Mouse (Mus musculus) kidney, adult 11 months (tissue): ENCODE measurements around the gene Rab8b.
"Not testable (repeated sequence)": the region's sequence is repeated elsewhere in the genome, so short reads cannot be mapped to it uniquely, and the experiment has no call there.

Experiments used
- DNase-seq: peaks from one replicate; pipeline ENCODE4 v3.0.0; 2022

Rab8b gene

DNA sequence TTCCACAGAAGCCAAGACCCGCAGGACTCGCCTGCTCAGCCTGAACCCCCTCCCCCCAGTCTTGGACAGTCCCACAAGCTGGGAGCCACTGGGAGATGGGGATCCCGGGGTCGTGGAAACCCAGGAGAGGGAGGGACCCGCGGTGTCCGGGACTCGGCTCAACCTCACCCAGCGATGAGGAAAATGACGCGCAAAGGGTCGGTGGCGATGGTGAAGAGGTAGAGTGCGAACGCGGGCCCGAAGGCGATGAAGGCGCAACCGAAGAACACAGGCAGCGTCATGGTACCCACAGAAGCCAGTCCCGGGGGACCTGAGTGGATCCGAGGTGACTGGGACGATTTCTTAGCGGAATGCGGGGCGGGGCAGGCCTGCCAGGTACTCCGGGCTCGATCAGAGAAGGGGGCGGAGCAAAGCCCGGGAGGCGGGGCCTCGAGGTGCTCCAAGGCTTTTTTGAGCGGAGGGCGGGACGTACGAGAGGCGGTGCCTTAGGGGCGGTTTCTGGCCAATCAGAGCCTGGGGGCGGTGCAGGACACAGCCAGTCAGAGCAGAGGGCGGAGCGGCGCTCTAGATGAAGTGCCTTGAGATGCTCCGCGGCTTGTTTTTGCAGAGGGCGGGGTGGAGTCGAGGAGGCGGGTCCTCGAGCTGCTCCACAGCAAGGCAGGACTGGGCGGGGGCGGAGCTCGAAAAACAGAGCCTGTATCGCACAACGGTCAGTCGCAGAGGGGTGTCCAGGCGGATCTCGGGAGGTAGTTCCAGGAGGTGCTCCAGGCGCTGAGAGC, 85.0 kb downstream of the Rab8b start, which contains the start of gene Aph1c:
TSS of gene Aph1c (minus strand) at position 409 of the 779 bp plus-strand sequence.
- peak; percentile 100 for DNase-seq

DNA sequence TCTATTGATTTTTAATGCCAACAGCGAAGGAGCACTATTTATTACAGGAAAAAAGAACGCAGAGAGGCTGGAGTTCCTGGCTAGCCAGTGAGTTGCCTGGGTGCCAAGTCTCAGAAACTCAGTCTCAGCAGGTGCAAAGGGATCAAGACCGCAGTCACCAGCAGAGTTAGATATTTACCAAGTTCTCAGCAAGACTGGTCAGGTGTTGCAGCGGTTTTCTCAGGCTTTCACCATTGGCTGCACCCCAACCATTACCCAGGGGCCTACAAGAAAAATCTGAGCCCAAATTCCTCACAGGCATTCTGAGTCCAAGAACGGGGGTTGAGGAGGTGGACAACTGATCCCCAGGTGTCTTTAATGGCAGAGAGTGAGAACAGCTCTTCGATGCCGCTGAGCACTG, 85.6 kb downstream of the Rab8b start:
- peak; percentile 78 for DNase-seq

DNA sequence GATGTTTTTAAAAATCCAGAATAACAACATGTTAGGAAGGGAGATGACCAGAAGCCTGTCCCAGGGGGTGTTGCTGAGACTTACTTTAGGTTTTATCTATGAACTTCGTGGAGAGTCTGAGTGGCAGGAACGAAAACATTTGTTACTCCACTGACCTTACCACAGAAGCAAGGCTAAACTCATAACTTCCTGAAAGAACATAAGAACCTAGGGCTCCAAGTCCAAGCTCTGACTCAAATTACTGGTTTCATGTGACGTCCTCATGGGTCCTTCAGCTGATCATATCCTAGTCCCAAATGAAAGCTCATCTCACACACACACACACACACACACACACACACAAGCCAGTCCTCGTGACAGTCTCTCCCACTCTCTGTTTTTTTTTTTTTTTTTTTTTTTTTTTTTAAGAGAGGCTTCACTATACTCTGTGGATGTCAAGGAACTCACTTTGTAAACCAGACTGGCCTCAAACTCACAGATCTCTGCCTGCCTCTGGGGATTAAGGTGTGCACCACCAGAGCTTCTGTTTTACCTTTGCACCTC, 87.0 kb downstream of the Rab8b start:
- no peak for DNase-seq

DNA sequence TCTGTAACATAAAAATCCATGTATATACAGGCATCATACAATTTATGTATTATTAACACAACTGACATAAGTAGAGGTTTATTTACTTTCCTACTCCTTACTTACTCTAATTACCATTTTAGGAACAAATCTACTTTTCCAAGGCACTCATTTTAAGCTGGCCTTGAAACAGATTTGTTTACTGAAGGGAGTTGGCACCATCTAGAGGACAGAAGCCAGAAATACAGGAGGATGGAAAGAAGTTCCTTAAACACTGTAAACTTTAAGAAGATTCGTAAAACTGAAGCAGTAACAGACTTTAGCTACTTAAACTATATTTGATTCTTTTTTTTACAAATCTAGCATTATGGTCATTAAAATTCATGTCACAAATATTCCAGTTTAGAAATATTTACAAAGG, 93.5 kb downstream of the Rab8b start:
- no peak for DNase-seq

DNA sequence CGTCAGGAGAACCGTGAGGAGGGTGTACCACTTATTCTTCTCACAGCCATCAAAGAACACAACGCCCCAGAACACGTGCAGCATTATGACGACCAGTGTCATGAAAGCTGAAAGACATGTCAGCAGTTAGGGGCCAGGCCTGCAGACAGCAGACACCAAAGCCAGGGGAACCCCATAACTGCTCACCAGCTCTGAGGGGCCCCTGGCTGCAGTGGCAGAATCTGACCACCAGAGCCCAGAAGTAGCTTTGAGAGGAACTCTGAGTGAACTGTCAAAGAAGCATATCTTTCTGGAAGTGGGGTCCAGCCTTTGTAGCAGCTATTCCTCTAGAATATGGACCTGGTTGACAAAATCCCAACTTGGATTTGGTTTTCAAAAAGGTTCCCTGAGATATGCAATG, 97.2 kb downstream of the Rab8b start:
- not testable (repeated sequence) for DNase-seq

DNA sequence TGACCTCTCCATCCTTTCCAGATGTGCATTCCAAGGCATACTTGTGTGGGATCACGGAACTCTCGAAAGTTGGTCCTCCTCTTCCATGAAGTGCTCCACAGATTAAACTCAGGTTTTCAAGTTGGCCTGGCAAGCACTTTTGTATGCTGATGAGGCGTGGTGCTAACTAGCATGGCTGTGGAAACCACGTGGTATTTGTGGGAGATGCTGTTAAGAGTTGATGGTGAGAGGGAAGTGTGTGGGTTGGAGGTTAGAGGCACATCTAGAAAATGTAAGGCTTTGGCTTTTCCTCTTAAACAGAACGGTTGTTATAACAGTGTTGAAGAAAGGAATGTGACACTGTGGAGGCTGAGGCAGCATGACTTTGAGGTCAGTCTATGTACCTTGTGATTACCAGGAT, 98.5 kb downstream of the Rab8b start:
- no peak for DNase-seq

DNA sequence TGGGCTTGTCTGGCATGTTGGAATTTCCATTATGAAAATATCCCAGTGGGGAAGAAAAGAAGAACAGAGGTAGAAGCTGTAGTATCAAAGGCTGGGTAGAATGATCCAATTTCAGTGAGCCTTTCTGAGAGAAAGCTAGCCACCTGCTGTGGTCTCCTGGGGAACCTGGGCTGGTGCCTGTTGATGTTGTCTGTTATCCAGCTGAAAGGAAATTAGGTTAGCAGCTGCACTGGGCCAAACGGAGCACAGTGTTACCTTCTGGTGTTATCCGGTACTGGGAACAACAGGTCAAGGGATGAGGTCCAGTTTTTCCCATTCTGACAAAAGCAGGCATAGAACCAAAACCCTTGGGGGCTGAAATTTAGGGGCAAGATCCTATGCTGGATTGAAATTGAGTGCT, 106.1 kb downstream of the Rab8b start:
- no peak for DNase-seq

DNA sequence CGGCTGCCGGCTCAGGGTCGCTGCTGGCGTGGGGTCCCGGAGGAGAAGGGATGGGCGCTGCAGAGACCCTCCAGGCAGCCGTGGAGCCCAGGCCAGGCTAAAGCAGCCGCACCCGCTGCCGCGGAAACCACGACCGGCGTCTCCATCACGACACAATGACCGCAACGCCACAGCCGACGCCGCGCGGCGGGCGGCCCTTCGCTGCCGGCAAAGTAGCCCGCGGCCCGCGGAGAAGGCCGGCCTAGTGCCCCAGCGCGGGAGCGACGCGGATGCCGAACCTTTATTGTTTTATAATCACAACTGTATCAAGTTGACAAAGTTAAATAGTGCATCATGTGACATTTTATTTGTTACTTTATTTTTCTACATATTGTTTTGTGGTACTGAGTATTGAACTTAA, 113.5 kb downstream of the Rab8b start:
- DNase-seq = not testable (repeated sequence)

DNA sequence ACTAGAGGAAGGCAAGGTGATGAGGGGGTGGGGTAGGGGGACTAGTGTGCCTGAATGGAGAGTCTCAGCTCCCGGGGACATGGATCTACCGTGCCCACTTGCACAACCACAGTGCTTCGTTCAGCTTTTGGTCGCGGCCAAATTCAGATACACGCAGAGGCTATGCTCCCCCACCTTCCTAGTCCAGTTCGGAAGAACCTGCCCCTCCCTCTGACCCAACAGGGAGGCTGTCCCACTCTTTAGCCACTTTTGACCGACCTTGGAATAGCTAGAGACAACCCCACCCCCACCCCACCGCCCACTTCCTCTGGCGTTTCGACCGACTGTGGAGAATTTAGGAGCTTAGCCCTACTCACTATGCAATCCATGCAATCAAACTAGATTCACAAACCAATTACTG, 117.5 kb downstream of the Rab8b start:
- DNase-seq = no peak

DNA sequence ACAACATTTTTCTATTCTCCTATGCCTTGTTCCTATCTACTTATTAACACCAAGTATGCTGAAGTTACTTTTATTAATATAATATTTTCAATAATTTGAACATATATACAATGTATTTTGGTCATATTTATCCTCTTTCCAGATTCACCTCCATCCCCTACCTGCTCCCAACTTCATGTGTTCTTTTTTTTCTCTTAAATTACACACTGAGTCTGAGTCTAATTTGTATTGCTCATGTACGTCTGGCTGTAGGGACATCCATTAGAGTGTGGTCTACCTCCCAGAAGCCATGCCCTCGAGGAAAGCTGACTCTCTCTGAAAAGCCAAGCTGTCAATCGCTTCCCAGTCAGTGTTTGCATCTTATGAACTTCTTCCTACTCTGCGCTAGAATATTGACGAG, 122.7 kb downstream of the Rab8b start, which contains the start of gene Gm10647:
TSS of gene Gm10647 (plus strand) at position 301 of the 400 bp plus-strand sequence.
- DNase-seq = no peak

DNA sequence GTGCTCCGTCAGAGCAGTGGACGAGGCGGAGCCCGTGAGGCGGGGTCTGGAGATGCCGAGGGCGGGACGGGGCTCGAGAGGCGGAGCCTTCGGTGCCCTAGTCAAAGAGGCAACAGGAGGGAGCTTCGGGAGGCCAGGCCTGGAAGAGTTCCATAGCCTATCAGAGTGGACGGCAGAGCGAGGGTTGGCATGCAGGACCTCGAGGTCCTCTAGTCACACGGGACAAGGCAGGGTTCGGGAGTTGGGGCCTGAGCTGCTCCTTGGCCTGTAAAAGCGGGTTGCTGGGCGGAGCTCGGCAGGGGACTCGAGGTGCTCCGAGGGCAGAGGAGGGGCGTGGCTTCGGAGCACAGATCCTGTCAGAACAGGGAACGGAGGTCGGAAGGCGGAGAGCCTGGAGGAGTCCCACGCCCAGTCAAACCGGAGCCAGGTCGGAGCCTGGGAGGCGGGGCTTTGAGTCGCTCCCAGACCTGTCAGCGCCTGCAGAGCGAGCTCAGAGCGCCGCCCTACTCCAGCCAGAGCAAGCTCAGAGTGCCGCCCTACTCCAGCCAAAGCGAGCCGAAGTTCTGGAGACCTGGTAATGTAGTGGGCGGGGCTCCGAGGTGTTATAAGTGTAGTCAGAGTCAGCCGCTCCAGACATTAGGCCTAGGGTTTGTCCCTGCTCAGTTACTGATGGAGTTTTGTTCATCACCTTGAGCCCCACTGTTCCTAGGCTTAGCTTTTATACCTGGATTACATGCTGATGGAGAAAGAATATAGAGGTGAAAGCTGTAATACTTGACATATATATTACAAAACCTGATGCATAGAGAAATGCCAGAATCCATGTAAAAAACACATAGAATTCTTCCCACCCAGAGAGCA, 123.8 kb downstream of the Rab8b start, which contains the start of gene Aph1b:
TSS of gene Aph1b (minus strand) at position 27 of the 861 bp plus-strand sequence.
- DNase-seq = peak; percentile 99

DNA sequence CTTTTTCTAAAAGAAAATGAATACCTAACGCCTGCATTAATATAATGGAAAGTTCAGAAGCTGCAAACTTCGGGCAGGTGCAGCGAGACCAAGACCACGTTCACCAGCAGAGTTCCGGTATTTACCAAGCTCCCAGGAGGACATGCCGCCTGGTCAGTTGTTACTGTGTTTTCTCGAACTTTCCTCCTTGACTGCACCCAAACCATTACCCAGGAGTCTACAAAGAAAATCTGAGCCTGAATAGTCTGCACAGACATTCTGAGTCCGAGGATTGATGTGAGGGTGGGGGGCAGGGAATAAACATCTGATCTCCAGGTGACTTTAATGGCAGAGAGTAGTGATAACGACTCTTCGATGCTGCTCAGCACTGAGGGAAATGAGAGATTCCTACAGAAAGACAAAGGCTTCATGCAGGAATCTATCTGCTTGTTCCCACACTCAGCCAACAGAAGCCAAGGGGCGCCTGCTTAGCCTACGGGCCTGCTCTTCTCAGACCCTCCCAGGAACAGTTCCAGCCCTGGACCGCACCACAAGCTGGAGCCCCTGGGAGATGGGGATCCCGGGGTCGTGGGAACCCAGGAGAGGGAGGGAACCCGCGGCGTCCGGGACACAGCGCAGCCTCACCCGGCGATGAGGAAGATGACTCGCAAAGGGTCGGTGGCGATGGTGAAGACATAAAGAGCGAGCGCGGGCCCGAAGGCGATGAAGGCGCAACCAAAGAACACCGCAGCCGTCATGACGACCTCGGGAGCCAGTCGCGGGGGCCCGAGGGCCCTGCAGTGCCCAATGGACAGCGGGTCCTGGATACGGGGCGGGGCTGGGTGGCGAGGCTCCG, 124.6 kb downstream of the Rab8b start:
- peak; percentile 15 for DNase-seq
